Mouse (Mus musculus) cerebellum, adult 8-10 months (tissue): Measurements from ENCODE around the gene Tspan1.

ENCODE experiments used
- DNase-seq: peaks from one replicate; pipeline ENCODE4 v3.0.0; 2022

Gene Tspan1

DNA sequence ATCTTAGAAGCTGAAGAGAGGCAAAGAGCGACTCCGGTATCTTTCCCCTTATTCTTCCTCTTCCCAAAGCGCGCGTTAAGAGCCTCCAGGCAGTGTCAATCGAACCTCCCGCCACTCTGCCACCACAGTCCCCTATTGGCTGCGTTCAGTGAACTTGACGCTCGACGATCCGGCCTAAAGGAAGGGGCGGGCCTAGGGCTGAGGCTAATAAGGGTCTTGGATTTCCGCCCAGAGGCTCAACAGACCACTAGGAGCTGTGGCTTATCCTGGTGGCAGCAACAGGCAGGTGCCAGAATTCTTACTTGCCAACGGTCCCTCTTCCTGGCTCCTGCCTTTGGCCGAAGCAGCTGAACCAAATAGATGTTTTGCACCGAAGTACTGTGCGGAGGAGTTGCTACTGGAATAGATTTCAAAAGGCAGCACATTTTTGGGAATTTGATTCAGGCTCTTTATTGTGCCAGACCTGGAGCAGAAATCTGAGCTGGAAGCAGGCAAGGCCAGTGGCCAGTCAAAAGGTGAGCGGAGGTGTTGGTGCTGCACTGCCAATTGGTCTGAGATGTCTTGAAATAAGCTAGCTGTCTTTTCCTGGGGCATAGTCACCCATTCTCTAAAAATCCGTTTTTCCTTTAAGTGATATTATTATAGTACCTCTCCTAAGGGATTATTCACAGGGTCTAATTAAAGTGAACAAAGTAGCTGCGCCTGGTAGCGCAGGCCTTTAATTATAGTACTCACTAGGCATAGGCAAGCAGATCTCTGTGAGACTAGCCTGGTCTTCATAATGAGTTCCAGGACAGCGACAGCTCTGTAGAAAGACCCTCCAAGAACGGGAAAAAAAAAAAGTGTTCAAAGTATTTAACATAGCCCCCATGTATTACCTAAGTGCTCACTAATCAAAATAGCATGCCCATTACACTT lies 43.5 kb downstream of the Tspan1 start, which contains the start of the genes Rad54l and Pomgnt1:
Rad54l (minus strand) TSS at position 89 of the 918 bp plus-strand sequence.
Pomgnt1 (plus strand) TSS at position 239 of the 918 bp plus-strand sequence.
- DNase-seq = peak; percentile 68

DNA sequence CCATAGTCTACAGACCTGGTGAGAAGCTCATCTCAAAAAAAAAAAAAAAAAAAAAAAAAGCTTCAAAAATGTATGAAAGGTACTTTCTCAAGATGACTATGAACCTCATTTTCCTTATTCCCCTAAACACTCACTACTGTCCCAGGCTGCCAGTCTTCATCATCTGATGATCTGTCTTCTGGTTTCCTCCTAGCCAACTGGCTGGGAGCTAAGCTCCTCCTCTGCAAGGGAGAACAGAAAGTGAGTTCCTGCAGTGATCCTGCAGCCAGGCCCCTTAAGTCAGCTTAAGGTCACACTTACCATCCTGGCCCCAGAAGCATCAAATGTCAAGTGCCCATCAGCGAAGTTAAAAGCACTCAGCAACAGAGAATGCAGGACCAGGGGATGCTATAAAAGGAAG lies 44.6 kb downstream of the Tspan1 start:
- no peak for DNase-seq
